In genomic region chr5:123309816-123310215, GRCm38 (mm10) we compare ENCODE assay signal across 17 mouse cellular contexts. TPM values are rescaled to one million over a fixed set of nuclear protein-coding genes. Genes with fewer than 3 reads are reported as not detected.
DNase-seq lines count a peak whose midpoint lies in the region; ATAC-seq and TF ChIP-seq lines count a peak whose summit lies in the region.
"Had no signal": no experiment of that assay in that cellular context is flagged by ENCODE, and none has a peak within 500 bp of the region (broad histone marks: within the 10 kb centered on the region; RNA-seq: fewer than 3 reads in every experiment).

No protein-coding gene starts in this region.

- no peaks in the 10 kb centered on the region for H3K27me3 ChIP-seq in intestine, embryonic 14.5 days (replicated peaks; ENCODE audit: control insufficient read depth, insufficient read depth, low read length)
- no peaks in the 10 kb centered on the region for H3K27me3 ChIP-seq in intestine, postnatal 0 days (replicated peaks; ENCODE audit: control insufficient read depth, insufficient read depth, low read length)
- no peaks in the 10 kb centered on the region for H3K27me3 ChIP-seq in embryonic facial prominence, embryonic 12.5 days
- no peaks in the 10 kb centered on the region for H3K27me3 ChIP-seq in embryonic facial prominence, embryonic 15.5 days
- H3K27me3 ChIP-seq in limb, embryonic 12.5 days = no peaks in the 10 kb centered on the region
- H3K27me3 ChIP-seq: heart, embryonic 15.5 days had no signal

- H3K4me3 ChIP-seq in intestine, embryonic 14.5 days (ENCODE audit: low read depth, low read length) = no peak overlapping the region
- H3K4me3 ChIP-seq in intestine, postnatal 0 days (ENCODE audit: low read depth, low read length) = no peak overlapping the region
- no peak overlapping the region for H3K4me3 ChIP-seq in embryonic facial prominence, embryonic 12.5 days
- H3K4me3 ChIP-seq in embryonic facial prominence, embryonic 15.5 days (replicated peaks) = no peak overlapping the region
- H3K4me3 ChIP-seq in limb, embryonic 12.5 days (replicated peaks) = no peak overlapping the region
- no peak overlapping the region for H3K4me3 ChIP-seq in layer of hippocampus, adult 2 months
- H3K4me3 ChIP-seq: heart, embryonic 15.5 days had no signal

- H3K36me3 ChIP-seq in intestine, embryonic 14.5 days (ENCODE audit: control insufficient read depth, insufficient read depth, low read length) = no peaks in the 10 kb centered on the region
- H3K36me3 ChIP-seq in intestine, postnatal 0 days (ENCODE audit: control insufficient read depth, insufficient read depth) = no peaks in the 10 kb centered on the region
- no peaks in the 10 kb centered on the region for H3K36me3 ChIP-seq in embryonic facial prominence, embryonic 12.5 days
- H3K36me3 ChIP-seq in embryonic facial prominence, embryonic 15.5 days = no peaks in the 10 kb centered on the region
- no peaks in the 10 kb centered on the region for H3K36me3 ChIP-seq in limb, embryonic 12.5 days
- H3K36me3 ChIP-seq: heart, embryonic 15.5 days had no signal

- H3K9ac ChIP-seq in intestine, embryonic 14.5 days (ENCODE audit: low read length) = no peak overlapping the region
- no peak overlapping the region for H3K9ac ChIP-seq in intestine, postnatal 0 days (ENCODE audit: low read depth, low read length)
- H3K9ac ChIP-seq in embryonic facial prominence, embryonic 12.5 days = no peak overlapping the region
- H3K9ac ChIP-seq in embryonic facial prominence, embryonic 15.5 days = no peak overlapping the region
- 0 out of 2 replicates have a peak overlapping the region, but pooled peaks have one; percentile 38 for H3K9ac ChIP-seq in limb, embryonic 12.5 days (replicated peaks)
- H3K9ac ChIP-seq: heart, embryonic 15.5 days; liver, postnatal 0 days had no signal

- peak overlapping the region; percentile 9; the same call in 1 of the 2 replicates for H3K4me2 ChIP-seq in intestine, embryonic 14.5 days (ENCODE audit: low read length)
- no peak overlapping the region for H3K4me2 ChIP-seq in intestine, postnatal 0 days (replicated peaks; ENCODE audit: low read depth)
- peak overlapping the region; percentile 21; the same call in 1 of the 2 replicates for H3K4me2 ChIP-seq in embryonic facial prominence, embryonic 12.5 days (replicated peaks)
- H3K4me2 ChIP-seq in embryonic facial prominence, embryonic 15.5 days (replicated peaks) = no peak overlapping the region
- no peak overlapping the region for H3K4me2 ChIP-seq in limb, embryonic 12.5 days
- H3K4me2 ChIP-seq: heart, embryonic 15.5 days had no signal

- peak overlapping the region; percentile 62 for H3K27ac ChIP-seq in intestine, embryonic 14.5 days (ENCODE audit: low read depth)
- H3K27ac ChIP-seq in intestine, postnatal 0 days (ENCODE audit: low read depth, low read length) = no peak overlapping the region; the same call in 1 of the 2 replicates
- H3K27ac ChIP-seq in embryonic facial prominence, embryonic 12.5 days = peak overlapping the region; percentile 37
- 0 out of 2 replicates have a peak overlapping the region, but pooled peaks have one; percentile 28 for H3K27ac ChIP-seq in embryonic facial prominence, embryonic 15.5 days (replicated peaks)
- H3K27ac ChIP-seq in limb, embryonic 12.5 days = no peak overlapping the region
- H3K27ac ChIP-seq in layer of hippocampus, adult 2 months = no peak overlapping the region
- H3K27ac ChIP-seq: heart, embryonic 15.5 days had no signal

- no peaks in the 10 kb centered on the region for H3K9me3 ChIP-seq in intestine, embryonic 14.5 days (ENCODE audit: control insufficient read depth, low read length)
- no peaks in the 10 kb centered on the region for H3K9me3 ChIP-seq in intestine, postnatal 0 days (ENCODE audit: control insufficient read depth)
- H3K9me3 ChIP-seq in embryonic facial prominence, embryonic 12.5 days = no peaks in the 10 kb centered on the region
- no peaks in the 10 kb centered on the region for H3K9me3 ChIP-seq in embryonic facial prominence, embryonic 15.5 days (replicated peaks)
- H3K9me3 ChIP-seq in limb, embryonic 12.5 days = no peaks in the 10 kb centered on the region
- H3K9me3 ChIP-seq: heart, embryonic 15.5 days had no signal

- no peak for TF ChIP-seq CTCF in intestine, postnatal 0 days (IDR thresholded peaks at IDR 0.05; ENCODE audit: low read depth)
- no peak for TF ChIP-seq CTCF in layer of hippocampus, adult 2 months (conservative IDR thresholded peaks at IDR 0.05)

- peak; percentile 61 for DNase-seq in intestine, embryonic 14.5 days (ENCODE audit: low spot score)
- no peak for DNase-seq in layer of hippocampus, adult 18-20 months (ENCODE audit: low spot score in 2 of 2)
- DNase-seq in layer of hippocampus, adult 2 months (ENCODE audit: low spot score in 2 of 2) = no peak
- DNase-seq: adrenal gland, postnatal 36 days; cerebellum, adult 9-10 months; kidney, adult 11 months; kidney, postnatal 14 days; layer of hippocampus, adult 9-11 months; liver; liver, postnatal 0 days; lung, postnatal 36 days; thymus, postnatal 14 days had no signal

- ATAC-seq in intestine, embryonic 14.5 days (replicated peaks; ENCODE audit: low FRiP score, low TSS enrichment, low read depth) = peak; percentile 50; the same call in 1 of the 2 replicates
- ATAC-seq in intestine, postnatal 0 days = no peak
- ATAC-seq in embryonic facial prominence, embryonic 12.5 days (ENCODE audit: insufficient number of reproducible peaks, insufficient read depth, low FRiP score, low TSS enrichment) = no peak
- ATAC-seq in embryonic facial prominence, embryonic 15.5 days (ENCODE audit: insufficient number of reproducible peaks, low FRiP score, low TSS enrichment, low read depth) = no peak
- no peak for ATAC-seq in limb, embryonic 12.5 days (ENCODE audit: insufficient number of reproducible peaks, insufficient read depth, low FRiP score, low TSS enrichment, low read depth)
- ATAC-seq: liver, postnatal 0 days had no signal

- 17% methylated on average over 10 of the region's 10 CpGs for WGBS in intestine, embryonic 14.5 days
- WGBS in intestine, postnatal 0 days = 42% methylated on average over 10 of the region's 10 CpGs
- WGBS in embryonic facial prominence, embryonic 12.5 days = 31% methylated on average over 10 of the region's 10 CpGs
- WGBS in embryonic facial prominence, embryonic 15.5 days = 29% methylated on average over 10 of the region's 10 CpGs
- 29% methylated on average over 10 of the region's 10 CpGs for WGBS in limb, embryonic 12.5 days

- 0 out of 2 replicates have a peak, but pooled peaks cover 18% of the 10 kb centered on the region for H3K4me1 ChIP-seq in intestine, embryonic 14.5 days (replicated peaks; ENCODE audit: control insufficient read depth, insufficient read depth, low read length)
- H3K4me1 ChIP-seq in intestine, postnatal 0 days (replicated peaks; ENCODE audit: control insufficient read depth, insufficient read depth, low read length) = no peaks in the 10 kb centered on the region
- peaks cover 25% of the 10 kb centered on the region for H3K4me1 ChIP-seq in embryonic facial prominence, embryonic 12.5 days
- H3K4me1 ChIP-seq in embryonic facial prominence, embryonic 15.5 days = 0 out of 2 replicates have a peak, but pooled peaks cover 15% of the 10 kb centered on the region
- H3K4me1 ChIP-seq in limb, embryonic 12.5 days (replicated peaks) = peaks cover 39% of the 10 kb centered on the region

RNA-seq across cellular contexts. Expression of gene Bcl7a, which starts 33.8 kb away (rescaled TPM):
- 21.1 and 24.0 TPM in 2 replicates for polyA plus RNA-seq in intestine, embryonic 14.5 days (2014; fragmentation: Nextera tagmentation; extraction: Ambion mirVana)
- polyA plus RNA-seq in intestine, postnatal 0 days (2015; fragmentation: Nextera tagmentation; extraction: Ambion mirVana) = 4.2 and 4.7 TPM in 2 replicates
- 41.8 and 44.7 TPM in 2 replicates for polyA plus RNA-seq in embryonic facial prominence, embryonic 12.5 days (2016; fragmentation: Nextera tagmentation; extraction: Ambion mirVana)
- 28.9 and 31.0 TPM in 2 replicates for polyA plus RNA-seq in embryonic facial prominence, embryonic 15.5 days (2015; fragmentation: Nextera tagmentation; extraction: Ambion mirVana)
- 43.4 and 45.7 TPM in 2 replicates for polyA plus RNA-seq in limb, embryonic 12.5 days (2016; fragmentation: Nextera tagmentation; extraction: Ambion mirVana)
- total RNA-seq in layer of hippocampus, adult 18-20 months (2021) = 10 to 100 TPM; 66.1 to 66.3 TPM
- 10 to 100 TPM; 67.4 to 70.2 TPM for total RNA-seq in layer of hippocampus, adult 2 months (2021)

RNA-seq across cellular contexts. Expression of gene Wdr66, which starts 57.9 kb away (rescaled TPM):
- 1.1 and 1.8 TPM in 2 replicates for polyA plus RNA-seq in intestine, embryonic 14.5 days (2014; fragmentation: Nextera tagmentation; extraction: Ambion mirVana)
- polyA plus RNA-seq in intestine, postnatal 0 days (2015; fragmentation: Nextera tagmentation; extraction: Ambion mirVana) = 0.42 and 0.51 TPM in 2 replicates
- polyA plus RNA-seq in embryonic facial prominence, embryonic 12.5 days (2016; fragmentation: Nextera tagmentation; extraction: Ambion mirVana) = 5.6 and 6.4 TPM in 2 replicates
- 3.4 and 4.7 TPM in 2 replicates for polyA plus RNA-seq in embryonic facial prominence, embryonic 15.5 days (2015; fragmentation: Nextera tagmentation; extraction: Ambion mirVana)
- polyA plus RNA-seq in limb, embryonic 12.5 days (2016; fragmentation: Nextera tagmentation; extraction: Ambion mirVana) = 0.44 TPM in 2 replicates
- 1 to 10 TPM; 4.6 to 6.0 TPM for total RNA-seq in layer of hippocampus, adult 18-20 months (2021)
- total RNA-seq in layer of hippocampus, adult 2 months (2021) = 1 to 10 TPM; 4.5 to 5.6 TPM

Comparison
In these comparisons a context has a peak if more than half of its experiments do, and no peak if none do; other contexts are left out.
1. H3K27ac ChIP-seq: peak in intestine, embryonic 14.5 days (single experiment), embryonic facial prominence, embryonic 12.5 days (single experiment) and embryonic facial prominence, embryonic 15.5 days (single experiment); none in intestine, postnatal 0 days (single experiment), limb, embryonic 12.5 days (single experiment) and layer of hippocampus, adult 2 months (single experiment).
2. H3K4me2 ChIP-seq: peak in intestine, embryonic 14.5 days (single experiment) and embryonic facial prominence, embryonic 12.5 days (single experiment); none in intestine, postnatal 0 days (single experiment), embryonic facial prominence, embryonic 15.5 days (single experiment) and limb, embryonic 12.5 days (single experiment).